Comparison of ENCODE assay signal across 12 mouse cellular contexts in the genomic region with DNA sequence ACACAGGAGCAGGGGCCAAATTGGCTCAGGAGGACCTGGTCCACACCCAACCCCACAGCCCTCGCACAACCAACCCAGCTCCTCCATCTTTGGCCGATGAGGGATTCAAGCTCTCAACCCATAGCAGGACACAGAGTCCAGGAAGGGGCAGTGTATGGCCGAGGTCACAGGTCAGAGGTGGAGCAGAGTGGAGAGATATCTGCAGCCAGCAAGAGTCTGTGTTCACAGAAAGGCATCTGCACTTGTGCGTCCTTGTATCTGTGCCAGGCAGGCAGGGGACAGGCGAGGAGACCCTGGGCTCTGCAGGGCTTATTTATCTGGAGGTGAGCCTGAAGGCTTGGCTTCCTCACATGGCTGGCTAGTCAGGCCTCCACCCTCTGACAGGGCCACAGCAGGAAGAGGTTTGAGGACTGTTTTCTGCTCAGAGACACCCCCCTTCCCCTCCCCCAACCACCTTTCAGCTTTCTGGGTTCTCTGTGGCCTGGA. TPM values are rescaled to one million over a fixed set of nuclear protein-coding genes. Genes with fewer than 3 reads are reported as not detected.
DNase-seq lines count a peak whose midpoint lies in the region; TF ChIP-seq lines count a peak whose summit lies in the region.
"Had no signal": no experiment of that assay in that cellular context is flagged by ENCODE, and none has a peak within 500 bp of the region (broad histone marks: within the 10 kb centered on the region; RNA-seq: fewer than 3 reads in every experiment).

No protein-coding gene starts in this region.

- no peak for TF ChIP-seq CTCF in lung, adult 2 months (IDR thresholded peaks at IDR 0.05; ENCODE audit: insufficient read depth, low read length)
- TF ChIP-seq CTCF in bone marrow, adult 2 months (IDR thresholded peaks at IDR 0.05; ENCODE audit: control insufficient read depth, insufficient read depth, low read length) = no peak

- intact Hi-C loops in heart, postnatal 14 days (cut with DNase I) = no loop called here

- 47% methylated on average over 5 of the region's 5 CpGs for WGBS in lung, adult 2 months
- WGBS in bone marrow, adult 2 months = 50% methylated on average over 5 of the region's 5 CpGs

- peak overlapping the region; percentile 2; the same call in 1 of the 2 replicates for H3K27ac ChIP-seq in bone marrow, adult 2 months (ENCODE audit: control insufficient read depth, insufficient read depth, low read depth, low read length, poor library complexity)
- H3K27ac ChIP-seq: limb, embryonic 13.5 days had no signal

- no peak overlapping the region for H3K4me3 ChIP-seq in lung, adult 2 months (replicated peaks; ENCODE audit: extremely low read depth, low read depth, low read length)
- no peak overlapping the region for H3K4me3 ChIP-seq in bone marrow, adult 2 months (replicated peaks; ENCODE audit: control insufficient read depth, low read depth, low read length)
- H3K4me3 ChIP-seq: limb, embryonic 13.5 days had no signal

- H3K4me1 ChIP-seq in lung, adult 2 months (ENCODE audit: control insufficient read depth, insufficient read depth, low read length) = 0 out of 2 replicates have a peak, but pooled peaks cover 2% of the 10 kb centered on the region
- no peaks in the 10 kb centered on the region for H3K4me1 ChIP-seq in bone marrow, adult 2 months (ENCODE audit: control insufficient read depth, insufficient read depth, low read length)

- TF ChIP-seq POLR2A in lung, adult 2 months (IDR thresholded peaks at IDR 0.05; ENCODE audit: borderline replicate concordance, extremely low read depth, low read depth, low read length) = no peak
- TF ChIP-seq POLR2A in bone marrow, adult 2 months (IDR thresholded peaks at IDR 0.05; ENCODE audit: borderline replicate concordance, control insufficient read depth, low read depth, low read length) = no peak

- peak; percentile 51 for DNase-seq in lung, postnatal 25 days (ENCODE audit: low spot score)
- DNase-seq in lung, adult 2 months = no peak
- peak; percentile 53 to 57 for DNase-seq in heart, postnatal 14 days
- peak; percentile 80 for DNase-seq in naive thymus-derived CD4-positive, alpha-beta T cell, adult 2 months (ENCODE audit: low read depth)
- no peak for DNase-seq in embryo, embryonic 11 days
- DNase-seq in retina, embryonic 14.5 days (ENCODE audit: low spot score) = no peak
- DNase-seq in cerebellum, adult 9-10 months = no peak

RNA-seq across cellular contexts. Expression of gene Grifin, which starts 10.6 kb away (rescaled TPM):
- not detected in 2 replicates for polyA plus RNA-seq in lung, adult 2 months (2012; rRNA removed)
- not detected in 2 replicates for polyA plus RNA-seq in bone marrow, adult 2 months (2011; ENCODE audit: insufficient read depth, insufficient read length, low replicate concordance, missing spikeins)
- total RNA-seq in heart, postnatal 14 days (2021) = not detected
- polyA plus RNA-seq: gonadal fat pad, adult 2 months; limb, embryonic 13.5 days; neural tube, embryonic 14.5 days; urinary bladder, adult 2 months had no signal

RNA-seq across cellular contexts. Expression of gene Lfng, which starts 31.7 kb away (rescaled TPM):
- polyA plus RNA-seq in lung, adult 2 months (2012; rRNA removed) = 141 and 163 TPM in 2 replicates
- polyA plus RNA-seq in bone marrow, adult 2 months (2011; ENCODE audit: insufficient read depth, insufficient read length, low replicate concordance, missing spikeins) = 25.9 and 26.5 TPM in 2 replicates
- total RNA-seq in heart, postnatal 14 days (2021) = 10 to 100 TPM; 18.1 to 22.4 TPM

Comparison
In these comparisons a context has a peak if more than half of its experiments do, and no peak if none do; other contexts are left out.
1. DNase-seq: peak in lung, postnatal 25 days (single experiment), heart, postnatal 14 days (2 of 2) and naive thymus-derived CD4-positive, alpha-beta T cell, adult 2 months (single experiment); none in lung, adult 2 months (single experiment), embryo, embryonic 11 days (single experiment), retina, embryonic 14.5 days (single experiment) and cerebellum, adult 9-10 months (single experiment).